Mouse (Mus musculus) frontal cortex, postnatal 25 days (tissue): ENCODE measurements around the gene Dlg2.

ENCODE experiments used
- DNase-seq, 2 experiments: peaks; one replicate each; pipeline ENCODE4 v3.0.0; 2022; ENCODE audit warnings: low spot score in 2 of 2

Gene Dlg2

GRCm38 (mm10) chr7:92373863-92374357 lies 1897.4 kb downstream of the Dlg2 start:
- no peak for DNase-seq

GRCm38 (mm10) chr7:92383913-92384484 lies 1907.5 kb downstream of the Dlg2 start:
- DNase-seq = no peak

GRCm38 (mm10) chr7:92392052-92392640 lies 1915.7 kb downstream of the Dlg2 start:
- no peak for DNase-seq

GRCm38 (mm10) chr7:92396783-92397182 lies 1920.3 kb downstream of the Dlg2 start:
- DNase-seq = no peak

- no peak for DNase-seq
These were observed 1922.4 kb downstream of the Dlg2 start for GRCm38 (mm10) chr7:92398841-92399240.

GRCm38 (mm10) chr7:92400551-92400950 lies 1924.1 kb downstream of the Dlg2 start:
- no peak for DNase-seq

- DNase-seq = no peak
These were observed 1924.7 kb downstream of the Dlg2 start for GRCm38 (mm10) chr7:92401001-92401688.

- no peak for DNase-seq
These were observed 1932.0 kb downstream of the Dlg2 start for GRCm38 (mm10) chr7:92408479-92408878.

GRCm38 (mm10) chr7:92420474-92420873 lies 1944.0 kb downstream of the Dlg2 start:
- no peak for DNase-seq

- DNase-seq = no peak
These were observed 1946.5 kb downstream of the Dlg2 start for GRCm38 (mm10) chr7:92423017-92423416.

GRCm38 (mm10) chr7:92424703-92425102 lies 1948.2 kb downstream of the Dlg2 start:
- no peak for DNase-seq

- DNase-seq = no peak
These were observed 1950.8 kb downstream of the Dlg2 start for GRCm38 (mm10) chr7:92427280-92427679.

- no peak for DNase-seq
These were observed 1952.2 kb downstream of the Dlg2 start for GRCm38 (mm10) chr7:92428629-92429028.

GRCm38 (mm10) chr7:92430254-92430653 lies 1953.8 kb downstream of the Dlg2 start:
- DNase-seq = no peak

- DNase-seq = no peak
These were observed 1960.7 kb downstream of the Dlg2 start for GRCm38 (mm10) chr7:92437168-92437567.

- DNase-seq = no peak
These were observed 1963.3 kb downstream of the Dlg2 start for GRCm38 (mm10) chr7:92439503-92440487.

- DNase-seq = no peak
These were observed 1965.1 kb downstream of the Dlg2 start for GRCm38 (mm10) chr7:92441611-92442010.

- DNase-seq = no peak
These were observed 1965.6 kb downstream of the Dlg2 start for GRCm38 (mm10) chr7:92442082-92442481.

GRCm38 (mm10) chr7:92447938-92448337 lies 1971.5 kb downstream of the Dlg2 start:
- no peak for DNase-seq

GRCm38 (mm10) chr7:92448782-92449575 lies 1972.5 kb downstream of the Dlg2 start:
- no peak for DNase-seq

GRCm38 (mm10) chr7:92454176-92454575 lies 1977.7 kb downstream of the Dlg2 start:
- DNase-seq = no peak
